Mouse (Mus musculus) E14TG2a.4 (cell line): ENCODE results near the gene Gm17535.
"Not testable (repeated sequence)": the region's sequence is repeated elsewhere in the genome, so short reads cannot be mapped to it uniquely, and the experiment has no call there.

ENCODE experiments used
- CTCF ChIP-seq: conservative IDR thresholded peaks from 2 replicates; pipeline ENCODE4 v1.5.1; 2014; ENCODE audit warnings: low read length
- NANOG ChIP-seq: IDR thresholded peaks from 2 replicates; pipeline ENCODE4 v1.6.1; 2014; ENCODE audit warnings: borderline replicate concordance, low read length, mixed read lengths
- POU5F1 ChIP-seq: IDR thresholded peaks from 2 replicates; pipeline ENCODE4 v1.6.1; 2014; ENCODE audit warnings: low read length, borderline replicate concordance

DNA sequence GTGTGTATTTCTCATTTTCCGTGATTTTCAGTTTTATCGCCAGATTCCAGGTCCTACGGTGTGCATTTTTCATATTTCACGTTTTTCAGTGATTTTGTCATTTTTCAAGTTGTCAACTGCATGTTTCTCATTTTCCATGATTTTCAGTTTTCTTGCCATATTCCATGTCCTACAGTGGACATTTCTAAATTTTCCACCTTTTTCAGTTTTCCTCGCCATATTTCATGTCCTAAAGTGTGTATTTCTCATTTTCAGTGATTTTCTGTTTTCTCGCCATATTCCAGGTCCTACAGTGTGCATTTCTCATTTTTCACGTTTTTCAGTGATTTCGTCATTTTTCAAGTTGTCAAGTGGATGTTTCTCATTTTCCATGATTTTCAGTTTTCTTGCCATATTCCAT, 33.4 kb upstream of the Gm17535 start:
- not testable (repeated sequence) for TF ChIP-seq CTCF, POU5F1, NANOG
